Mouse (Mus musculus): ENCODE measurements around the gene Ssxa1. TPM values are rescaled to one million over a fixed set of nuclear protein-coding genes. Genes with fewer than 3 reads are reported as not detected.
"Not testable (repeated sequence)": the region's sequence is repeated elsewhere in the genome, so short reads cannot be mapped to it uniquely, and the experiment has no call there.

Ssxa1 gene
- polyA plus RNA-seq (2012; rRNA removed) = not detected in 2 replicates

GRCm38 (mm10) chrX:21115520-21115919 is at the start of gene Ssxa1:
Gene Ssxa1, plus strand, starts transcription at chrX:21115820.
- Histone ChIP-seq H3K36me3 (ENCODE audit: control insufficient read depth, insufficient read depth, low read length) (no peaks in the 10 kb centered on the region), H3K27me3 (replicated peaks; ENCODE audit: control insufficient read depth, insufficient read depth, low read length) (no peaks in the 10 kb centered on the region), H3K4me1 (ENCODE audit: control insufficient read depth, insufficient read depth, low read length) (no peaks in the 10 kb centered on the region), H3K4me3 (ENCODE audit: insufficient read depth, low read depth, low read length) (no peak within 1 kb of the TSS), H3K27ac (ENCODE audit: insufficient read depth, low read depth, low read length) (no peak within 1 kb of the TSS)
- no peak for TF ChIP-seq CTCF (conservative IDR thresholded peaks at IDR 0.05; ENCODE audit: insufficient read depth, insufficient read length, low read depth, low read length)
- TF ChIP-seq POLR2A (IDR thresholded peaks at IDR 0.05; ENCODE audit: low read depth, low read length) = no peak
- WGBS = 84% methylated on average over 4 of the region's 4 CpGs
- DNase-seq = no peak

DNA sequence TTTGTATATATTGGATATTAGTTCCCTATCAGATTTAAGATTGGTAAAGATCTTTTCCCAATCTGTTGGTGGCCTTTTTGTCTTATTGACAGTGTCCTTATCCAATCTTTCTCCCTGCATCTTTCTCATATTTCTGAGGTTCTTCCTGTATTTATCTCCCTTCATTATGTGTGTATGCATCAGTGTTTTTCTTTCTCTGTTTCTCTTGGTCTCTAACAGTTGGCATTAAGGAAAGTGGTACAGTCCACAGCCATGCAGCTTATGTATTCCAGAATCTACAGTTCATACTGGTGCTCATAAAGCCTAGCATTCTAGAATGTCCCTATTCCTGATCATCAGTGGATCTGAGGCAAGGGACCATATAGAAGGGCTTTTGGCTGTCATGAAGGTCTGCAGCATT is 47.5 kb upstream of the Ssxa1 start, which contains the start of gene Spaca5:
Gene Spaca5, plus strand, starts transcription at position 301 of the 400 bp plus-strand sequence.
- DNase-seq = no peak
- Histone ChIP-seq H3K36me3 (ENCODE audit: control insufficient read depth, insufficient read depth, low read length) (no peaks in the 10 kb centered on the region), H3K4me3 (ENCODE audit: insufficient read depth, low read depth, low read length) (no peak within 1 kb of the TSS), H3K27ac (ENCODE audit: insufficient read depth, low read depth, low read length) (no peak within 1 kb of the TSS), H3K4me1 (ENCODE audit: control insufficient read depth, insufficient read depth, low read length) (no peaks in the 10 kb centered on the region), H3K27me3 (replicated peaks; ENCODE audit: control insufficient read depth, insufficient read depth, low read length) (no peaks in the 10 kb centered on the region; the same call in 1 of the 2 replicates)
- no peak for TF ChIP-seq POLR2A (IDR thresholded peaks at IDR 0.05; ENCODE audit: low read depth, low read length)
- no peak for TF ChIP-seq CTCF (conservative IDR thresholded peaks at IDR 0.05; ENCODE audit: insufficient read depth, insufficient read length, low read depth, low read length)

GRCm38 (mm10) chrX:21088645-21088982 is 27.0 kb upstream of the Ssxa1 start:
- Histone ChIP-seq H3K27ac (ENCODE audit: insufficient read depth, low read depth, low read length) (no peak overlapping the region), H3K4me1 (ENCODE audit: control insufficient read depth, insufficient read depth, low read length) (no peaks in the 10 kb centered on the region), H3K4me3 (ENCODE audit: insufficient read depth, low read depth, low read length) (peak overlapping the region; percentile 54), H3K36me3 (ENCODE audit: control insufficient read depth, insufficient read depth, low read length) (no peaks in the 10 kb centered on the region), H3K27me3 (replicated peaks; ENCODE audit: control insufficient read depth, insufficient read depth, low read length) (no peaks in the 10 kb centered on the region)
- DNase-seq = no peak
- TF ChIP-seq POLR2A (IDR thresholded peaks at IDR 0.05; ENCODE audit: low read depth, low read length) (no peak), CTCF (conservative IDR thresholded peaks at IDR 0.05; ENCODE audit: insufficient read depth, insufficient read length, low read depth, low read length) (no peak)
- WGBS = 20% methylated on average over 6 of the region's 6 CpGs

GRCm38 (mm10) chrX:21088983-21089866 is 26.4 kb upstream of the Ssxa1 start, which contains the start of gene Zfp300:
Gene Zfp300, minus strand, starts transcription at chrX:21089527.
- no peaks in the 10 kb centered on the region for H3K27me3 ChIP-seq (replicated peaks; ENCODE audit: control insufficient read depth, insufficient read depth, low read length)
- peak within 1 kb of the TSS; percentile 48; the same call in 1 of the 2 replicates for H3K27ac ChIP-seq (ENCODE audit: insufficient read depth, low read depth, low read length)
- no peaks in the 10 kb centered on the region for H3K4me1 ChIP-seq (ENCODE audit: control insufficient read depth, insufficient read depth, low read length)
- no peak for TF ChIP-seq POLR2A (IDR thresholded peaks at IDR 0.05; ENCODE audit: low read depth, low read length)
- TF ChIP-seq CTCF (conservative IDR thresholded peaks at IDR 0.05; ENCODE audit: insufficient read depth, insufficient read length, low read depth, low read length) = no peak
- H3K4me3 ChIP-seq (ENCODE audit: insufficient read depth, low read depth, low read length) = peak within 1 kb of the TSS; percentile 54
- no peaks in the 10 kb centered on the region for H3K36me3 ChIP-seq (ENCODE audit: control insufficient read depth, insufficient read depth, low read length)
- WGBS = under 1% methylated on average over 27 of the region's 27 CpGs
- peak; percentile 71 for DNase-seq

DNA sequence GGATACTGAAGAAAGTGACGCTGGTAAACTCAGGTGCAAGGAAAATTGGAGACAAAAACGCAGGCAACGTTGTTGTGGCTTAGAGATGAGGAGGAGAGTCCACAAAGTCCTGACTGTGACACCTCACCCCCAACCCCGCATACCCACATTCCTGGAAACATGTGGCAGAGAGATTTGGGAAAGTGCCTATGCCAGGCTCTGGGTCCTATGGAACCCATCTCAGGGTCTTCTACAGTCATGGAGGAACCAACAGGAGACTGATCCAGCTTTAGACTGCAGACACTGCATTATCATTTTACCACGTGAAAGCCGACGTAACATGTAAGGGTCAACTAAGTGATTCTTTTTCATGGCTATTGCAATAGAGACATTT is 25.8 kb upstream of the Ssxa1 start:
- no peak for TF ChIP-seq CTCF (conservative IDR thresholded peaks at IDR 0.05; ENCODE audit: insufficient read depth, insufficient read length, low read depth, low read length)
- TF ChIP-seq POLR2A (IDR thresholded peaks at IDR 0.05; ENCODE audit: low read depth, low read length) = no peak
- no peak overlapping the region for H3K27ac ChIP-seq (ENCODE audit: insufficient read depth, low read depth, low read length)
- no peak for DNase-seq
- H3K4me1 ChIP-seq (ENCODE audit: control insufficient read depth, insufficient read depth, low read length) = no peaks in the 10 kb centered on the region
- 46% methylated on average over 7 of the region's 7 CpGs for whole genome bisulfite sequencing
- H3K36me3 ChIP-seq (ENCODE audit: control insufficient read depth, insufficient read depth, low read length) = no peaks in the 10 kb centered on the region
- no peaks in the 10 kb centered on the region for H3K27me3 ChIP-seq (replicated peaks; ENCODE audit: control insufficient read depth, insufficient read depth, low read length)
- H3K4me3 ChIP-seq (ENCODE audit: insufficient read depth, low read depth, low read length) = peak overlapping the region; percentile 31; the same call in 1 of the 2 replicates

DNA sequence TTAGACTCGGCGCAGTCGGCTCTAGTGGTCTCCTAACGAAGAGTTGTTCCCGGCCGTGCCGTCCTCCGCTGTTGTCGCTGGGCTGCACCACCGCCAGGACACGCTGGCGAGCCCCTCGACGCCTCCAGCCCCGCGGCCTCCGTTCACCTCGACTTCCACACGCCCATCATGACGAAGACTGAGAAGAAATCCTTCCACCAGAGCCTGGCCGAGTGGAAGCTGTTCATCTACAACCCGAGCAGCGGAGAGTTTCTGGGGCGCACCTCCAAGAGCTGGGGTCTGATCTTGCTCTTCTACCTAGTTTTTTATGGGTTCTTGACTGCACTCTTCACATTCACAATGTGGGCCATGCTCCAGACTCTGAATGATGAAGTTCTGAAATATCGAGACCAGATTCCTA is 31.1 kb downstream of the Ssxa1 start:
- 93% methylated on average over 25 of the region's 25 CpGs for WGBS
- H3K27ac ChIP-seq (ENCODE audit: insufficient read depth, low read depth, low read length); H3K27me3 ChIP-seq (replicated peaks; ENCODE audit: control insufficient read depth, insufficient read depth, low read length); H3K36me3 ChIP-seq (ENCODE audit: control insufficient read depth, insufficient read depth, low read length); DNase-seq; H3K4me1 ChIP-seq (ENCODE audit: control insufficient read depth, insufficient read depth, low read length); H3K4me3 ChIP-seq (ENCODE audit: insufficient read depth, low read depth, low read length): not testable (repeated sequence)

Other genes starting within 250 kb of the Ssxa1 start
- gene Timp1, start 245.7 kb upstream of the Ssxa1 start, polyA plus RNA-seq (2012; rRNA removed) = 2.0 and 2.4 TPM in 2 replicates
- 0.16 and 0.69 TPM in 2 replicates for gene Syn1, start 194.8 kb upstream of the Ssxa1 start, polyA plus RNA-seq (2012; rRNA removed)
- gene Cfp, start 184.3 kb upstream of the Ssxa1 start, polyA plus RNA-seq (2012; rRNA removed) = 8.6 and 11.0 TPM in 2 replicates
- gene Elk1, start 165.2 kb upstream of the Ssxa1 start, polyA plus RNA-seq (2012; rRNA removed) = 7.8 and 9.9 TPM in 2 replicates
- gene Uxt, start 153.8 kb upstream of the Ssxa1 start, polyA plus RNA-seq (2012; rRNA removed) = 24.7 and 32.7 TPM in 2 replicates
- gene Zfp182, start 53.5 kb upstream of the Ssxa1 start, polyA plus RNA-seq (2012; rRNA removed) = 0.52 and 0.72 TPM in 2 replicates
- not detected in 2 replicates for gene Spaca5, start 47.4 kb upstream of the Ssxa1 start, polyA plus RNA-seq (2012; rRNA removed)
- 0.07 and 0.11 TPM in 2 replicates for gene Zfp300, start 26.3 kb upstream of the Ssxa1 start, polyA plus RNA-seq (2012; rRNA removed)
- not detected in 2 replicates for gene Gm21876, start 59.8 kb downstream of the Ssxa1 start, polyA plus RNA-seq (2012; rRNA removed)